Mouse (Mus musculus): ENCODE measurements around the gene Zfp212. TPM values are rescaled to one million over a fixed set of nuclear protein-coding genes. Genes with fewer than 3 reads are reported as not detected.
"Not testable (repeated sequence)": the region's sequence is repeated elsewhere in the genome, so short reads cannot be mapped to it uniquely, and the experiment has no call there.

The Zfp212 gene
- total RNA-seq, 2 experiments from 2014 or later, result 7.8 to 8.8 TPM

- no peak for DNase-seq
- intact Hi-C loops (cut with DNase I; ENCODE audit: low total_unique reads), result no loop called here
Observed at GRCm38 (mm10) chr6:47918768-47919274, 1.5 kb upstream of the Zfp212 start.

GRCm38 (mm10) chr6:47919646-47920446 is 430 bp upstream of the Zfp212 start:
- intact Hi-C loops (cut with DNase I; ENCODE audit: low total_unique reads), result no loop called here
- DNase-seq, result no peak

- no peak for DNase-seq
- intact Hi-C loops (cut with DNase I; ENCODE audit: low total_unique reads), result no loop called here
Observed at GRCm38 (mm10) chr6:47942461-47942860, 22.2 kb downstream of the Zfp212 start.

GRCm38 (mm10) chr6:47943021-47943691 is 22.9 kb downstream of the Zfp212 start:
- DNase-seq, result peak; percentile 78
- intact Hi-C loops (cut with DNase I; ENCODE audit: low total_unique reads), result no loop called here

GRCm38 (mm10) chr6:47943721-47944120 is 23.4 kb downstream of the Zfp212 start:
- DNase-seq, result no peak
- intact Hi-C loops (cut with DNase I; ENCODE audit: low total_unique reads), result no loop called here

GRCm38 (mm10) chr6:47947388-47947787 is 27.1 kb downstream of the Zfp212 start:
- intact Hi-C loops (cut with DNase I; ENCODE audit: low total_unique reads), result no loop called here

GRCm38 (mm10) chr6:47953191-47953726 is 33.0 kb downstream of the Zfp212 start, which contains the start of gene Zfp956:
TSS of gene Zfp956 (plus strand) at chr6:47953390.
- peak; percentile 92 for DNase-seq
- intact Hi-C loops (cut with DNase I; ENCODE audit: low total_unique reads), result no loop called here

More at GRCm38 (mm10) chr6:47947388-47947787, 27.1 kb downstream of the Zfp212 start:
- DNase-seq, result no peak

- DNase-seq, result no peak
- intact Hi-C loops (cut with DNase I; ENCODE audit: low total_unique reads), result no loop called here
Observed at GRCm38 (mm10) chr6:47954425-47954824, 34.1 kb downstream of the Zfp212 start.

GRCm38 (mm10) chr6:47957816-47958215 is 37.5 kb downstream of the Zfp212 start:
- DNase-seq, result no peak
- intact Hi-C loops (cut with DNase I; ENCODE audit: low total_unique reads), result no loop called here

- DNase-seq, result no peak
- intact Hi-C loops (cut with DNase I; ENCODE audit: low total_unique reads), result no loop called here
Observed at GRCm38 (mm10) chr6:47960685-47961421, 40.6 kb downstream of the Zfp212 start.

GRCm38 (mm10) chr6:47963051-47963450 is 42.8 kb downstream of the Zfp212 start:
- DNase-seq, result no peak
- intact Hi-C loops (cut with DNase I; ENCODE audit: low total_unique reads), result no loop called here

- intact Hi-C loops (cut with DNase I; ENCODE audit: low total_unique reads); DNase-seq: not testable (repeated sequence)
Observed at GRCm38 (mm10) chr6:47968166-47968565, 47.9 kb downstream of the Zfp212 start.

- intact Hi-C loops (cut with DNase I; ENCODE audit: low total_unique reads), result no loop called here
- DNase-seq, result no peak
Observed at GRCm38 (mm10) chr6:47974599-47974998, 54.3 kb downstream of the Zfp212 start.

GRCm38 (mm10) chr6:47978897-47979368 is 58.7 kb downstream of the Zfp212 start:
- intact Hi-C loops (cut with DNase I; ENCODE audit: low total_unique reads), result no loop called here
- peak; percentile 68 for DNase-seq

Other genes starting within 250 kb of the Zfp212 start
- gene Pdia4, start 107.0 kb upstream of the Zfp212 start, total RNA-seq (2021), result 10 to 100 TPM; 22.3 to 32.2 TPM
- gene Zfp786, start 89.6 kb upstream of the Zfp212 start, total RNA-seq (2021), result under 1 TPM; 0.27 to 0.55 TPM
- 1 to 10 TPM; 4.3 to 4.7 TPM for gene Zfp398, start 84.8 kb upstream of the Zfp212 start, total RNA-seq (2021)
- gene Zfp282, start 43.3 kb upstream of the Zfp212 start, total RNA-seq (2021), result 1 to 10 TPM; 7.4 to 7.5 TPM
- gene Zfp956, start 32.9 kb downstream of the Zfp212 start, total RNA-seq (2021), result 1 to 10 TPM; 3.8 to 4.0 TPM
- gene Zfp777, start 128.4 kb downstream of the Zfp212 start, total RNA-seq (2021), result 10 to 100 TPM; 14.3 to 14.5 TPM
- 10 to 100 TPM; 10.3 to 10.6 TPM for gene Zfp746, start 166.1 kb downstream of the Zfp212 start, total RNA-seq (2021)